Comparison of ENCODE assay signal across 8 mouse cellular contexts in genomic region chr12:99645418-99645817, GRCm38 (mm10).
DNase-seq lines count a peak whose midpoint lies in the region; ATAC-seq and TF ChIP-seq lines count a peak whose summit lies in the region.

No protein-coding gene starts in this region.

- 91% methylated on average over 18 of the region's 18 CpGs for WGBS in liver, embryonic 11.5 days
- 91% methylated on average over 18 of the region's 18 CpGs for WGBS in liver, postnatal 0 days (ENCODE audit: insufficient replicate concordance)

- H3K4me1 ChIP-seq in liver, embryonic 11.5 days (replicated peaks; ENCODE audit: control insufficient read depth, insufficient read depth, low read length), result no peaks in the 10 kb centered on the region; the same call in 1 of the 2 replicates
- no peaks in the 10 kb centered on the region for H3K4me1 ChIP-seq in liver, postnatal 0 days (ENCODE audit: insufficient read depth)

- H3K4me2 ChIP-seq in liver, embryonic 11.5 days, result no peak overlapping the region
- H3K4me2 ChIP-seq in liver, postnatal 0 days (ENCODE audit: low read depth, low read length), result no peak overlapping the region

- no peaks in the 10 kb centered on the region for H3K36me3 ChIP-seq in liver, embryonic 11.5 days (ENCODE audit: control insufficient read depth, insufficient read depth, low read length)
- no peaks in the 10 kb centered on the region for H3K36me3 ChIP-seq in liver, postnatal 0 days (replicated peaks; ENCODE audit: insufficient read depth, low read length)

- no peaks in the 10 kb centered on the region for H3K27me3 ChIP-seq in liver, embryonic 11.5 days (replicated peaks; ENCODE audit: control insufficient read depth, insufficient read depth, low read length)
- H3K27me3 ChIP-seq in liver, postnatal 0 days (ENCODE audit: insufficient read depth, low read length), result no peaks in the 10 kb centered on the region

- peak; percentile 25 for DNase-seq in adrenal gland, adult 8-10 months
- DNase-seq in adrenal gland, postnatal 14 days, result no peak
- no peak for DNase-seq in liver, embryonic 11.5 days (ENCODE audit: low spot score)
- DNase-seq in liver (no peak), MN1 (ENCODE audit: low spot score) (no peak)
- peak; percentile 81 to 87 for DNase-seq in heart, postnatal 36 days
- no peak for DNase-seq in liver, postnatal 0 days
- peak; percentile 56 to 76 for DNase-seq in spleen, postnatal 10 days (ENCODE audit: low spot score in 2 of 2)

- intact Hi-C loops in heart, postnatal 36 days (cut with DNase I), result no loop called here

- TF ChIP-seq EP300 in liver, postnatal 0 days (IDR thresholded peaks at IDR 0.05; ENCODE audit: low read depth), result no peak

- no peak overlapping the region for H3K27ac ChIP-seq in liver, embryonic 11.5 days (ENCODE audit: low read depth, low read length)
- H3K27ac ChIP-seq in liver, postnatal 0 days (ENCODE audit: low read depth), result no peak overlapping the region

- no peak overlapping the region for H3K9ac ChIP-seq in liver, embryonic 11.5 days (ENCODE audit: low read depth, low read length)
- no peak overlapping the region for H3K9ac ChIP-seq in liver, postnatal 0 days (replicated peaks)

- no peak overlapping the region for H3K4me3 ChIP-seq in liver, embryonic 11.5 days (ENCODE audit: low read depth, low read length)
- H3K4me3 ChIP-seq in liver, postnatal 0 days (ENCODE audit: low read depth, low read length), result no peak overlapping the region

- peaks cover 22% of the 10 kb centered on the region; the same call in 1 of the 2 replicates for H3K9me3 ChIP-seq in liver, embryonic 11.5 days (ENCODE audit: control insufficient read depth, low read length)
- peaks cover 15% of the 10 kb centered on the region for H3K9me3 ChIP-seq in liver, postnatal 0 days (ENCODE audit: low read length)

- no peak for TF ChIP-seq CTCF in liver, postnatal 0 days (IDR thresholded peaks at IDR 0.05; ENCODE audit: low read depth)

- ATAC-seq in liver, embryonic 11.5 days (replicated peaks; ENCODE audit: low FRiP score), result peak; percentile 67
- peak; percentile 83 for ATAC-seq in liver, postnatal 0 days

Comparison
In these comparisons a context has a peak if more than half of its experiments do, and no peak if none do; other contexts are left out.
1. DNase-seq: peak in adrenal gland, adult 8-10 months (single experiment), heart, postnatal 36 days (2 of 2) and spleen, postnatal 10 days (2 of 2); none in adrenal gland, postnatal 14 days (single experiment), liver, embryonic 11.5 days (single experiment), liver (single experiment), liver, postnatal 0 days (single experiment) and MN1 (single experiment).